Mouse (Mus musculus) stomach, embryonic 16.5 days (tissue): ENCODE measurements around the gene Ppil1. TPM values are rescaled to one million over a fixed set of nuclear protein-coding genes. Genes with fewer than 3 reads are reported as not detected.
"Not testable (repeated sequence)": the region's sequence is repeated elsewhere in the genome, so short reads cannot be mapped to it uniquely, and the experiment has no call there.

Experiments
- ATAC-seq: fragments of 200-750 bp; cut with Nextera tagmentation; 2 replicates; pipeline ENCODE4 v1.8.0; 2017; ENCODE audit warnings: moderate number of reproducible peaks, moderate TSS enrichment; ENCODE audit not compliant: insufficient read depth, low FRiP score
- H3K27ac ChIP-seq: fragments of 300-500 bp; sonication (generic); 2 replicates; pipeline ENCODE4 v1.5.1; 2014; ENCODE audit warnings: low read length
- H3K27me3 ChIP-seq: fragments of 300-500 bp; sonication (generic); 2 replicates; pipeline ENCODE4 v1.6.1; 2014; ENCODE audit warnings: low read length, control low read depth, mixed read lengths; ENCODE audit not compliant: control insufficient read depth, insufficient read depth
- H3K36me3 ChIP-seq: fragments of 300-500 bp; sonication (generic); 2 replicates; pipeline ENCODE4 v1.6.1; 2014; ENCODE audit warnings: low read length; ENCODE audit not compliant: control insufficient read depth, insufficient read depth
- H3K4me1 ChIP-seq: fragments of 300-500 bp; sonication (generic); 2 replicates; pipeline ENCODE4 v1.6.1; 2014; ENCODE audit warnings: low read length, control low read depth, mixed read lengths; ENCODE audit not compliant: control insufficient read depth, insufficient read depth
- H3K4me2 ChIP-seq: fragments of 300-500 bp; sonication (generic); 2 replicates; pipeline ENCODE4 v1.6.1; 2014; ENCODE audit warnings: low read depth, low read length, mixed read lengths
- H3K4me3 ChIP-seq: fragments of 300-500 bp; sonication (generic); replicated peaks from 2 replicates; pipeline ENCODE4 v1.5.1; 2014; ENCODE audit warnings: mild to moderate bottlenecking, low read length
- H3K9ac ChIP-seq: fragments of 300-500 bp; sonication (generic); 2 replicates; pipeline ENCODE4 v1.6.1; 2014; ENCODE audit warnings: low read length
- H3K9me3 ChIP-seq: fragments of 300-500 bp; sonication (generic); replicated peaks from 2 replicates; pipeline ENCODE4 v1.6.1; 2016; ENCODE audit warnings: low read length, control low read depth; ENCODE audit not compliant: control insufficient read depth
- WGBS: fragments of 180-500 bp; shearing (Covaris S2); extraction: QIAGEN DNeasy Blood & Tissue Kit; methylation state at CpG from one replicate; pipeline ENCODE4 v1.1.7; 2014; 5-methylcytosine and 5-hydroxymethylcytosine counted together
- polyA plus RNA-seq: library from polyadenylated mRNA; unstranded; fragments of >200 nt; fragmentation: Nextera tagmentation; extraction: Ambion mirVana; gene quantifications from 2 replicates; pipeline ENCODE4 v1.2.1, GENCODE M21; 2015

The Ppil1 gene
- polyA plus RNA-seq, 1 experiment from 2014 or later = 130 TPM

DNA sequence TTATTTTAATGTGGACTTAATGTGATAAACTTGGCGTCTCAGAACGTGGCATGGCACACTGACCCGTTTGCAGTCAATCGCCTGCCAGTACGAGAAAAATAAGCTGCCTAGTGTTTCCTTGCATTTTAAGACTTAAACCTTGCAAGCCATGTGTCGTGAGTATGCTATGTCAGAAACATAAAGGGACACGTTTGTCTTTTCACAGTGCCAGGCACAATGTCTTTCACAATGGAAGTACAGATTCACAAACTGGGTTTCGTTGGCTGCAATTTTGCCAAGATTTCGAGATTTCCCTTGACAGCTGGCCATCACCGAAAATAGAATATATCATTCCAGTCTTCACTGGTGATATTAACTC lies 5.3 kb upstream of the Ppil1 start:
- Histone ChIP-seq H3K9ac (peak overlapping the region; percentile 94), H3K9me3 (no peaks in the 10 kb centered on the region), H3K4me1 (peaks cover 20% of the 10 kb centered on the region), H3K27me3 (no peaks in the 10 kb centered on the region), H3K4me3 (peak overlapping the region; percentile 74), H3K4me2 (peak overlapping the region; percentile 59), H3K36me3 (no peaks in the 10 kb centered on the region), H3K27ac (peak overlapping the region; percentile 96)
- WGBS = 18% methylated on average over 10 of the region's 10 CpGs
- no peak for ATAC-seq

DNA sequence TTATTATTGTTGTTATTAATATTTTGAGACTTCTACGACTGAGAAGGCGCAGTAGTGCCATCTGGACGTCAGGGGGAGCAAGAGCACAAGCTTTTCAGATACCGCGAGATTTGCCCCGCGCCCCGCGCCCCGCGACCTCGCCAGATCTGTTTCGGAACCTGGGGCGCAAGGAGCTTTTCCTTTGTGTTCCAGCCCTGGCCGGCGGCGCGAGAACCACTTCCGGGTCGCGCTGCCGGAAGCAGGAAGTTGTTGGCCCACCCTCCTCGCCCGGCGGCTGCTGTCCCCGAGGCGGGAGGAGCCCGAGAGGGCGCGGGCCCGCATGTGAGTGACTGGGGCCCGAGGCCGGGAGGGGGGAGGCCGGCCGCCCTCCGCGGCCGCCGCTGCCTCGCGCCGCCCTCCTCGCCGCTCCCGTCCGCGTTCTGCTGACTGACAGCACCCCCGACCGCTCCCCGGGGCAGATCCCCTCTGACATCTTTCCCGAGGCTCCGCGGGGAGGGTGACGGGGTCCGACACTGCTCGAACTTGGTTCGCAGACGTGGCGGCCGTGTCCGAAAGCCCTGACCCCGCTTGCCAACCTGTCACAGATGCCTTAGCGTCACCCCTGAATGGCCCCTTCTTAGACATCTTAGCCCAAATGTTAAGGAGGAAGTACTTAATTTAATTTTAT lies 4.8 kb upstream of the Ppil1 start, which contains the start of gene BC004004:
Gene BC004004 (plus strand): TSS at position 107 of the 667 bp plus-strand sequence.
- Histone ChIP-seq H3K27me3 (no peaks in the 10 kb centered on the region), H3K4me3 (peak within 1 kb of the TSS; percentile 74), H3K36me3 (no peaks in the 10 kb centered on the region), H3K4me1 (peaks cover 22% of the 10 kb centered on the region), H3K9ac (peak within 1 kb of the TSS; percentile 94), H3K4me2 (peak within 1 kb of the TSS; percentile 59), H3K9me3 (no peaks in the 10 kb centered on the region), H3K27ac (peak within 1 kb of the TSS; percentile 96)
- WGBS = 0% methylated on average over 61 of the region's 63 CpGs
- ATAC-seq = peak; percentile 91

DNA sequence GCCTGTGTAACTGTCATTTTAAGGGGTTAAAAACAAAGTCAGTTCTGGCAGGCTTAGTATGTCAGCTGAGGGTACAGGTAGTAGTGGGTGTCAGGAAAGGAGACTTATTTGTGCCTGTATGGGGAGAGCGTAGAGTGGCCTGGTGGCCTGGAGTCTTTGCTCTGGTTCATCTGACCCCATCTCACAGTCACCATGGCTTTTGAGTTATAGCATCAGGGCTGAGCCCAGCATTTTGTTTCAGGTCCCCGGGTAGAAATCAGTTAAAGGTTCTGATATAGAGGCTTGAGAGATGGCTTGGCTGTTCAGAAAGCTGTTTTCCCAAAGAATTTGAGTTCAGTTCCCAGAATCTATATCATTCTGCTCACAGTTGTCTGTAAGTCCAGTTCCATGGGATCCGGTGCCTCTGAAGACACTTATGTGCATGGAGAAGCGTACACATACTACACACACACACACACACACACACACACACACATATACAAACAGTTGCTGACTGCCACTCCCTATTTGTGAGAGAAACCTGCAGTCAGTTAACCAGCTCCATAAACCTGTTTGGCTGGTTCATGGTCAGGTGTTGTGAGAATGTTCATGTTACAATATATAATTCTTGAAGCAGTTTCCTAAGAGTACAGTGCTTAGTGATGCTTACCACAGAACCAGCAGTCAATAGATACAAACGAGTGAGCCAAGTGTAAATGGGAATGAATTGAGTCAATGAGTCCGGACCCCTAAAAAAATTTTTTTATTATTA lies 4.1 kb upstream of the Ppil1 start:
- Histone ChIP-seq H3K9me3 (no peaks in the 10 kb centered on the region), H3K27ac (peak overlapping the region; percentile 96), H3K9ac (peak overlapping the region; percentile 94), H3K36me3 (no peaks in the 10 kb centered on the region), H3K4me2 (peak overlapping the region; percentile 59), H3K4me1 (peaks cover 23% of the 10 kb centered on the region), H3K4me3 (peak overlapping the region; percentile 74), H3K27me3 (no peaks in the 10 kb centered on the region)
- 44% methylated on average over 6 of the region's 6 CpGs for WGBS
- ATAC-seq = peak; percentile 50; the same call in 1 of the 2 replicates

DNA sequence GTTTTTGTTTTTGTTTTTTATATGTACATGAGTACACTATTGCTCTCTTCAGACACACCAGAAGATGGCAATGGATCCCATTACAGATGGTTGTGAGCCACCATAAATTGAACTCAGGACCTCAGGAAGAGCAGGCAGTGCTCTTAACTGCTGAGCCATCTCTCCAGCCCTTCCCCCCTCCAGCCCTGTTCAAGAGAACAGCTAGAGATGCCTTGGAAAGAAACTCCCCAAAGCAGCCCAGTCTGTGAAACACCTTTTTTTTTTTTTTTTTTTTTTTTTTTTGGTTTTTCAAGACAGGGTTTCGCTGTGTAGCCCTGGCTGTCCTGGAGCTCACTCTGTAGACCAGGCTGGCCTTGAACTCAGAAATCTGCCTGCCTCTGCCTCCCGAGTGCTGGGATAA lies 3.1 kb upstream of the Ppil1 start:
- H3K4me1 ChIP-seq = peaks cover 32% of the 10 kb centered on the region
- H3K9ac ChIP-seq, H3K36me3 ChIP-seq, H3K4me3 ChIP-seq, H3K9me3 ChIP-seq, H3K27me3 ChIP-seq, H3K4me2 ChIP-seq, ATAC-seq: not testable (repeated sequence)
- H3K27ac ChIP-seq = peak overlapping the region; percentile 96; the same call in 1 of the 2 replicates
- WGBS = 81% methylated on average over 2 of the region's 2 CpGs

DNA sequence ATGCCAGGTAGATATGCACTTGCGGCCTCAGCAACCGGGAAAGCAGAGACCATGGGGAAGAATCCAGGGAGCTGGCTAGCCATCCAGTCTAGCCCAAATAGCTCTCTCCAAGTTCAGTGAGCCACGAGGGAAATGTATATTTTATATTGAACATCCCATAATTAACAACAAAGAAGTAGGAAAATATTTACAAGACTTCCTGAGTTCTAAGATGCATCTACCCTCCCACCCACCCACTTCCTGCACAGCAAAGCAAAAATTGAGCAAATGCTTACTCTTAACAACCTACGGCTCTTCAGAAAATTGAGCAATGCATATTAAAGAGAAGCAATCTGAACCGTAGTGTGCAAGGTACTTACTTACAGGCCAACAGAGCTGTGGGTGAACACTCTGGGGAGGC lies 774 bp upstream of the Ppil1 start:
- Histone ChIP-seq H3K4me1 (peaks cover 33% of the 10 kb centered on the region), H3K4me3 (peak overlapping the region; percentile 69), H3K27me3 (no peaks in the 10 kb centered on the region), H3K9ac (peak overlapping the region; percentile 84), H3K4me2 (peak overlapping the region; percentile 67), H3K9me3 (no peaks in the 10 kb centered on the region), H3K27ac (peak overlapping the region; percentile 99), H3K36me3 (no peaks in the 10 kb centered on the region)
- ATAC-seq = no peak
- WGBS = 79% methylated on average over 5 of the region's 5 CpGs

DNA sequence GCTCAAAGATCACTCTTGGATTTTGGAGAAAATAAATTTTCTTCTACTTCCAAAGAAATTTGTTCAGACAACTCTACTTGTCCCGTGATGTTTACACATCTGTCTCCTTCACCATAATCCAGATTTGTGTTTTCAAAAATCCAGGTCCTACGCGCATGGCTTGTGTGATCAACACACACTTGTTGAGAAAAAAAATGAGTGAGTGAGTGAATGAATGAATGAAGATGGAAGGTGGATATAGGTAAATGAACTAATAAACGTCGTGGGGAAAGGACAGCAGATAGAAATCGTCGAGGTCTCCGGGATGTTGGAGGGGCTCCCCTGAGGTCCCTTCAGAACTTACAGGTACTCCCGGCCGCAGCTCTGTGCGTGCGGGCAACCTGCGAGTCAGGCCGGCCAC lies 569 bp downstream of the Ppil1 start:
- WGBS = 1% methylated on average over 14 of the region's 14 CpGs
- H3K36me3 ChIP-seq = peaks cover 1% of the 10 kb centered on the region; the same call in 1 of the 2 replicates
- no peaks in the 10 kb centered on the region for H3K27me3 ChIP-seq
- H3K4me1 ChIP-seq = peaks cover 29% of the 10 kb centered on the region
- ATAC-seq = no peak
- peak overlapping the region; percentile 84 for H3K9ac ChIP-seq
- peak overlapping the region; percentile 67 for H3K4me2 ChIP-seq
- no peaks in the 10 kb centered on the region for H3K9me3 ChIP-seq
- peak overlapping the region; percentile 99 for H3K27ac ChIP-seq
- H3K4me3 ChIP-seq = peak overlapping the region; percentile 69

DNA sequence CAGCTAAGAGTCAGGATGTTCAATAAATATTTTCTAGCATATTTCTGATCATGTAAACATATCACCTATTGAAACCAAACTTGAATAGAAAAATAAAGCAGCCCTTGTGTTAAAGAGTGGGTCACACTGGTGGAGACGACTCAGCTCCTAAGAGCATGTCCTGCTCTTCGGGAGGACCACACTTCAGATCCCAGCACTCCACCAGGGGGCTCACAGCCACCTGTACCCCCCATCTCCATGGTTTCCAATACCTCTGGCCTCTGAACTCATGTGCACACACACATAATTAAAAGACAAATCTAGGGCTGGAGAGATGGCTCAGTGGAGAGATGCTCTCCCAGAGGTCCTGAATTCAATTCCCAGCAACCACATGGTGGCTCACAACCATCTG lies 1.7 kb downstream of the Ppil1 start:
- H3K9ac ChIP-seq = 0 out of 2 replicates have a peak overlapping the region, but pooled peaks have one; percentile 32
- peaks cover 23% of the 10 kb centered on the region for H3K4me1 ChIP-seq
- 36% methylated on average over 2 of the region's 2 CpGs for WGBS
- H3K9me3 ChIP-seq = no peaks in the 10 kb centered on the region
- peak overlapping the region; percentile 67 for H3K4me2 ChIP-seq
- no peak for ATAC-seq
- H3K27me3 ChIP-seq = no peaks in the 10 kb centered on the region
- peak overlapping the region; percentile 69 for H3K4me3 ChIP-seq
- no peak overlapping the region for H3K27ac ChIP-seq
- H3K36me3 ChIP-seq = peaks cover 7% of the 10 kb centered on the region; the same call in 1 of the 2 replicates

DNA sequence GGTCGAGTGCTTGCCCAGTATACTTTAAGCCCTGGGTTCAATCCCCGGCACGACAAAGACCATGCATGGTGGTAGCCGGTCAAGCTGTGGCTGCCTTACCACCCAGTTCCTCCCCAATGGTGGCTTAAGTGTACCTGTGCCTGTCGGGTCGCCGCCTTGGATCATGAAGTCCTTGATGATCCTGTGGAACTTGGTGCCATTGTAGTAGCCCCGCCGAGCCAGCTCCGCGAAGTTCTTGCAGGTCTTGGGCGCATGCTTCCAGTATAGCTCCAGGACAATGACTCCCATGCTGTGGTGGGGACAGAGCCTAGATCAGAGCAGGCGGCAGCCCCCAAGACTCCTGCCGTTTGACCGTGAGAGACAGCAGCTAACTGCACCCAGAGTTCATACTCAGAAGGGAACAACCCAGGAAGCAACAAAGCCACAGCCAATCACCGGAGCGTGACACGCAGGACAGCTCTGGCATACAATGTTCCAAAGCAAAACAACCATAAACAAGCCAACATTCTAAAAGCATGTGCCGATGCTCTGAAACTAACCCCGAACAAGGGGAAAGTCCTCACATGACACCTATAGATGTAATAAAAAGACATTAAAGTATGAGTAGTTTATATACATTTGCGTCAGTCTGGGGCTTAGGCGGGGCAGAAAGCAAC lies 2.3 kb downstream of the Ppil1 start:
- H3K4me3 ChIP-seq = peak overlapping the region; percentile 69; the same call in 1 of the 2 replicates
- H3K27me3 ChIP-seq = no peaks in the 10 kb centered on the region
- peaks cover 23% of the 10 kb centered on the region for H3K4me1 ChIP-seq
- H3K9ac ChIP-seq = peak overlapping the region; percentile 32
- ATAC-seq = no peak
- H3K4me2 ChIP-seq = peak overlapping the region; percentile 67
- H3K36me3 ChIP-seq = peaks cover 7% of the 10 kb centered on the region; the same call in 1 of the 2 replicates
- WGBS = 86% methylated on average over 22 of the region's 22 CpGs
- H3K9me3 ChIP-seq = no peaks in the 10 kb centered on the region
- H3K27ac ChIP-seq = no peak overlapping the region

DNA sequence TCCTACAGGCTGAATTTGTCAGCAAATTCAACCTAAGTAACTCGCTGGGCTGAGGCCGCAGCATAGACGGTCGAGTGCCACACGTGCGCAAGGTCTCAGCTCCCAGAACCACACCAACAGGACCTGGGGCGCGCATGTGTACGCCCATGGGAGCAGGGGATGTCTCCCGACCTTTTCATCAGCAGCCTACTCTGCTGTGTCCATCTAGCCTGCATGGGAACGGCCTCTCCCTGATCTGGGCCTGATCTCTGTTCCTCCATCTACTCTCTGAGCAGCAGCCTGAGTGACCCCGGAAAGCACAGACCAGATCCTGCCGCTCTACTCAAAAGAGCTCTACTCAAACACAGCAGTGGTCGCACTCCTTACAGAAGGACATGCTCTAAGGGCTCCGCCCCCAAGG lies 3.5 kb downstream of the Ppil1 start:
- 85% methylated on average over 15 of the region's 15 CpGs for WGBS

More for the DNA sequence above, 3.5 kb downstream of the Ppil1 start:
- no peak overlapping the region for H3K9ac ChIP-seq
- no peak overlapping the region for H3K4me2 ChIP-seq
- peaks cover 7% of the 10 kb centered on the region; the same call in 1 of the 2 replicates for H3K36me3 ChIP-seq
- H3K27ac ChIP-seq = no peak overlapping the region
- ATAC-seq = no peak
- H3K4me3 ChIP-seq = no peak overlapping the region
- no peaks in the 10 kb centered on the region for H3K9me3 ChIP-seq
- no peaks in the 10 kb centered on the region for H3K27me3 ChIP-seq
- H3K4me1 ChIP-seq = peaks cover 23% of the 10 kb centered on the region
